Mouse (Mus musculus) monocyte, adult 5-6 weeks (primary cell): ENCODE data around the gene Asf1b. TPM values are rescaled to one million over a fixed set of nuclear protein-coding genes. Genes with fewer than 3 reads are reported as not detected.

ENCODE experiments used
- ATAC-seq: fragments of 153-309, 156-312 bp; replicated peaks from 2 replicates; pipeline ENCODE4 v1.8.0; 2017; ENCODE audit warnings: mild to moderate bottlenecking; ENCODE audit not compliant: low TSS enrichment, insufficient number of reproducible peaks, severe bottlenecking, poor library complexity, low FRiP score
- total RNA-seq: library from RNA; stranded (forward); fragments of 200-1000, 200-491, 200-594 nt; gene quantifications from 3 replicates; pipeline ENCODE4 v1.2.3, GENCODE M21; 2017

Asf1b gene
- total RNA-seq, result 3.5 to 4.9 TPM (median 3.6 TPM) in 3 replicates

DNA sequence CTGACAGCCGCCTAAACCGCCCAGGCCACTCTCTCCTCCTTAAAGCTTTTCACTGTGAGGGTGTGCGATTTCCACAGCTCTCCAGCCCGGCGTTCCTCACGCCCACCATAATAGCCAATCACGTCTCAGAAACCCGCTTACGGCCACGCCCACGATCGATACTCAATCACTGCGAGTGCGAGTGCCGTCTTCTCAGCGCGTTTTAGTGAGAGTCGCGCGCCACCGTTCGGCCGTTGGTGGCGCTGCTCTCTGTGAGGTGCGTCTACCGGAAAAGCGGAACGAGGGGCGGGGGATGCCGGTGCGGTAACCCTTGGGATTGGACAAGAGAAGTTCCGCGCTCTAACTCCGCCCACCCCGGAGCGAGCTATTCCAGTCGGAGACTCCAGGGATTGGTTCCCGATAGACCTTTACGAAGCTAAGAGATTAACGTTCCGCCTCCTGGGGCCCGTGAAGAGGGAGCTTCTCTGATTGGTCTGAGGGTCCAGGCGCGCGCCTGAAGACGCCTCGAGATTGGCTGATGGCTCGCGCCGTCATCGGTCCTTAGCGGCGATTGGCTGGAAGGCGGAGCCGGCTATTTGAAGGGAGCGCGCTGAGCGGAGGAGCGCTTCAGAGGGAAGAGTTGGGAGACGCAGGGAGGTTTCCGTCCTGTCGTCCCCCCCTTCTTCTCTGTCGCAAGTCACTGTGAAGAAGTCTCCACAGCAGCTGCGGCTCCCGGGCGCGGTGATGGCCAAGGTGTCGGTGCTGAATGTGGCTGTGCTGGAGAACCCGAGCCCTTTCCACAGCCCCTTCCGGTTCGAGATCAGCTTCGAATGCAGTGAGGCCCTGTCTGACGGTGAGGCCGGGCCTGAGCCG lies at the start of gene Asf1b, which contains the start of gene Gm10644:
TSS of gene Asf1b (plus strand) at position 402 of the 852 bp plus-strand sequence.
TSS of gene Gm10644 (minus strand) at position 100 of the 852 bp plus-strand sequence.
- peak; percentile 95 for ATAC-seq

GRCm38 (mm10) chr8:83908583-83908982 lies 46.7 kb upstream of the Asf1b start:
- no peak for ATAC-seq

GRCm38 (mm10) chr8:83909311-83909710 lies 46.0 kb upstream of the Asf1b start:
- no peak for ATAC-seq

DNA sequence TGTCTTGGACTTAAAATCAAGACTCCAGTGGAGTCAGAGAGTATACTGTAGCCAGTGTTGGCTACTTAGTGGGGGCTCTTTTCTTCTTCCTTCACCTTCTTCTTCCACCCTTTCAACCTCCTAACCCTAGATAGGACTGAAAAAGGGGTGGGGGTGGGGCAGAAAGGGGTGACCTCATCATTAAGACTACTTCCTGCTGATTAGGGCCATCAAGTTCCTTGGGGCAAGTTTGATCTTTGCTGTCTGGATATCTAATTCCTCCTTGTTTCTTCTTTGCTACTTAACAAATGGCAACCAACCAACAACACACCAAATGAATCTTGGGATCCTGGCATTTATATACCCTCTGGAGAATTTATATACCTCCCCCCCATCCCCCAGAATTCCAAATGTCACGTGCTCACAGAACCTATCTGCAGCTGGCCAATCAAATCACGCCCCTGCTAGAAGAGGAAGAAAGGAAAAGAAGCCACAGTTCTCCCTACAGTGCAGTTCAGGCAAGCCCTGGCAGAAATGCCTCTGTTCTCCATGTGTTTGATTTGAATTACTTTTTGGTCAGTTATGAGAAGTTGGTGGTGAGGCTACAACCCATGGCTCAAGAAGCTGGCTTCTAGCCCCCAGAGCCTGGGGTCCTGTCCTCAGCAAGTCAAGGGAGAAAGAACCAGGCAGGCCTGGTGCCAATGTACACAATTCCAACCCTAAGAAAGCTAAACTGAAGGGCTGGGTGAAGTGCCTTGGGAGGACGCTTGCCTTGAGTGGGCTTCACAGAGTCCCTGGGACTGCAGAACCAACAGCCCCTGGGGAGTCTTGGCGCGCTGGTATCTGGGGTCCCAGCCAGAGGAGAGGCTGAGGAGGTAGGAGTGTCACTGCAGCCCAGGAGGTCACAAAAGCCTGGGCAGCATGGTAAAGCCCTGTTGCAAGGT lies 43.2 kb upstream of the Asf1b start:
- ATAC-seq, result no peak

DNA sequence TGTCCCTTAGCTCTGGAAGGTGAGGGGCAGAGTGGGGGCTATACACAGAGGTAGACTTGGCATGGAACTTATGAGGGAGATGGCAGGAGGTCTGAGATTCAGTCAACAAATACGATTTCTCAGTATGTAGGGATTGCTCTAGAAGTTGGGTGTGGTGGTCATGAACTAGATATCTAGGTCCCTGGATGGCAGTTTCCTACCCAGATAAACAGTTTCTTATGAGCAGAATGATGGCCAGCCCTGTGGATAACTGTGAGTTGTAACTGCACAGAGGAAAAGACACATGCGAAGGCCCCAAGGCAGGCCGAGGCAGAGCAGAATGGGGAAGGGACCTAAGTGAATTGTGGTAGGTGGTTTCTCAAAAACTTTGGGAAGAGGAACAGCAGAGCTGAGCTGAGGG lies 41.1 kb upstream of the Asf1b start:
- no peak for ATAC-seq

DNA sequence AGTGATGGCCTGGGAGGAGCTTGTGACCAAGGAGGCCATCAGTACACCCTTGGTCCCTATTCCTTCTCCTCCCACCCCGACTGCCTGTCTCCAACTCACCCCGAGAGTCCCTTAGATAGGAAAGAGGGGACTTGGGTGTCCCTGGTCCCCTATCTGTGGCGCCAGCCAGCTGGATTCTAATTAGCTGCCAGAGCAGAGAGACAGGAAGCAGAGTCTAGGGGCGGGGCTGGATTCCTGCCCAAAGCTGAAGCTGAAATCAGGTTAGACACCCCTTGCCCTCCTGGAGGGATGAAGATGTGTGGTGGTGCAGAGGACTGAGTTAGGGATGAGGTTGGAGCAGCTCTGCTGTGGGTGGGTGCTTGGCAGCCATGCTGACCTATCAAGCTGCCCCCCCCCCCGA lies 40.4 kb upstream of the Asf1b start:
- ATAC-seq, result no peak

DNA sequence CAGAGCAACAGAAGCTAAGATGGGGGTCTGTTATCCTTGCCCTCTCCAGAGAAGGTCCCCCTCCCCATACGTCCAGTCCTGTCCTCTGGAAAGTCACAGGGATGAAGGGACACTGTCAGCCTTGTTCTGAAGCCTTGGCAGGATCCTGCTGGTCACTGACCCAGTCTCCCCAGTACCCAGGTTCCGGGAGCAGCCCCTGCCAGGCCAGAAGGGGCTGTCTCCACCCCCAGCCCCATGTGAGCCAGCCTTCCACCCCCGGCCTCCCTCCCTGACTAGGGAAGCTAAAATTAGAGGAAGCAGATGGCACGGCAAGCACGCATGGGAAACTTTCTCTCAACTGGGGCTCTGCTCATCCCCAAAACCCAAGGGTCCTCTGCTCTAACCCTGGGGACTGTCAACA lies 39.3 kb upstream of the Asf1b start:
- ATAC-seq, result no peak

DNA sequence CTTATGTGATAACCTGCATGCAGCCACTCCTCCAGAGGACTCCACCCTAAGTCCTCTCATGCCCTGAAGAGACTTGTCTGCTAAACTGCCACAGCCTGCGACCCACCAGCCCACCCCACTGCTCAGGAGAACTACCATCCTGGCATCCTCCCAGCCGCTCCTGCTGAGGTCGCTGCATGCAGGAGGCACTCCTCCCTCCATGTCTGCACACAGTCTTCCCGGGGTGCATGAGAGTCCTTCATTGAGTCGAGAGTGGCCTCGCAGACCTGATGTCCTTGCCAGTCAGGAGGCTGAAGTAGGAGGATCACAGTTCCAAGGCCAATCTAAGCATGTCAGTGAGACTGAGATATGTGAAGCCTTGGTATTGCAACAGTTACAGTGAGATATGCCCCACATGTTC lies 37.7 kb upstream of the Asf1b start:
- ATAC-seq, result no peak

DNA sequence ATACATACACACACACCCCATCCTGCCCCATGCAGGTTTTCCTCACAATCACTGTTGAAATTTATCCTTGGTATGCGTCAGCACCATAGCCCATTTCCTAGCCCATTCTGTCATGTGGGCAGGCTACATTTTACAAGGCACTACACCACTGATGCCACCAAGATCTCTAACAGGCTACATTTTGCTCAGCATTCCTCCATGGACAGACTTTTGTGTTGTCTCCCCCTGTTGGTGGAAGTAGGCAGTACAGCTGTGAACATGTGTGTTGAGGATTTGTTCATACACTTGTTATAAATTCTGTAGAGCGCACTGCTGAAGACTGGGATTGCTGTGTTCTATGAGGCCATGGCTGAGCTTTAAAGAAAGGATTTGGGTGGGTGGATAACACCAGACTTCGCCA lies 33.7 kb upstream of the Asf1b start:
- ATAC-seq, result peak; percentile 53

DNA sequence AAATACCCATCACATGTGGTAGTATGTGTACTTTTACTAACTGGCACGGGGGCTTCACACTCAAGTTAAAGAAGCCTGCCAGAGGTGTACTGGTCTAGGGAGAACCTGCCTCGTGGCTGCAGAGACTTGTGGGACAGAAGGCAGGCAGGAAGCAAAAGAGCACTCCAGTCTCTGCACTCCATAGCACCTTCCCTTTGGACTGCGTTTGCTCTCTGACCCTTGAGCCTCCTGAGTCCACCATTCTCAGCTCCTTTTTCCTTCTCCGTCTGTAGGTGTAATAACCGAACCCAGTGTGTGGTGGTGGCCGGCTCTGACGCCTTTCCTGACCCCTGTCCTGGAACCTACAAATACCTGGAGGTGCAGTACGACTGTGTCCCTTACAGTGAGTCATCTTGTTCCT lies 32.6 kb upstream of the Asf1b start:
- no peak for ATAC-seq

- ATAC-seq, result no peak
These were observed 30.7 kb upstream of the Asf1b start for GRCm38 (mm10) chr8:83924585-83924984.

DNA sequence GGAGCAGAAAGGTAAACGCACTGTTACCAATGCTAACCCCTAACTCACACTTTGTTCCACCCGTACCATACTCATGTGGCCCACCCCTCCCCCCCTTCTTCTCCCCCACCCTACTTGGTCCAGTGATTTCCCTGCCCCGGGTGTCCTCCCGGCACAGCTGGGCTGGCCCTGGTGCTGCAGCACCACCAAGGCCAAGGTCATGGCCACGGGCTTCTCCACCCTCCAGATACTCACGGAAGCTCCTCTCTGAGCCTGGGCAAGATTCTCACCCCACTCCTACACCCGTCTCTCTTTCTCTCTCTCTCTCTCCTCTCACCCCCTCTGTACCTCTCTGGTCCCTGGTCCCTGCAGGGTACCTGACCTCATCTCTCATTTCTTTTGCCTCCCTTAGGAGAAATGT lies 29.0 kb upstream of the Asf1b start:
- no peak for ATAC-seq

- no peak for ATAC-seq
These were observed 21.1 kb upstream of the Asf1b start for GRCm38 (mm10) chr8:83934222-83934621.

DNA sequence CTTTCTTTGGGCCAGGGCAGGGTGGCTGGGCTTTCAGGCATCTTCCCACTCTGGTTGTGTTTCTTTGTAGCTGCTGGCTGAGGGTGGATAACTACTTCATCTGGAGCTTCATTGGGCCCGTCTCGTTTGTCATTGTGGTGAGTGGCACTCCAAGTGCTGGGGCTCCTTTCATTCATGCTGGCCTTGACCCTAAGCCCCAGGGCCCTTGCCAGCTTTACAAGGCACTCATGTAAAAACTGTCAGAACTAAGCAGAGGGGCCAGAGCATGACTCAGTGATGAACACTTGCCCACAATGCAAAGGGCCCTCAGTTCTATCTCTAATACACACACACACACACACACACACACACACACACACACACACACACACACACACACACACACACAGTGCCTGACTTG lies 20.3 kb upstream of the Asf1b start:
- ATAC-seq, result no peak

DNA sequence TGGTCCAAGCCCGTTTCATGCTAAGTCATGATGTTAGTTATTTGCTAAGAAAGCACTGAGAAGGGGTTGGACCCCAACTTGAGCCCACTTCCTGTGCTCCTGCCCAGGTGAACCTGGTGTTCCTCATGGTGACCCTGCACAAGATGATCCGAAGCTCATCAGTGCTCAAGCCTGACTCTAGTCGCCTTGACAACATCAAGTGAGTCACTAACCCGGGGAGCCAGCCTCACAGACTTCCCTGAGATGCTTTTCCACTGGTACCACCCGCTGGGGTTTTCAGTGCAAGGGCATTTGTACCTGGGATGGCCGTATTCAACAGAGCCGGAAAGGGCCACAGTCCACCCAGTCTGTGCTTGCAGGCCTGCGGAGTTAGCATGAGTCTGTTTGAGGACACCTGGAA lies 19.9 kb upstream of the Asf1b start:
- no peak for ATAC-seq

- ATAC-seq, result no peak
These were observed 17.7 kb upstream of the Asf1b start for GRCm38 (mm10) chr8:83937645-83938044.

DNA sequence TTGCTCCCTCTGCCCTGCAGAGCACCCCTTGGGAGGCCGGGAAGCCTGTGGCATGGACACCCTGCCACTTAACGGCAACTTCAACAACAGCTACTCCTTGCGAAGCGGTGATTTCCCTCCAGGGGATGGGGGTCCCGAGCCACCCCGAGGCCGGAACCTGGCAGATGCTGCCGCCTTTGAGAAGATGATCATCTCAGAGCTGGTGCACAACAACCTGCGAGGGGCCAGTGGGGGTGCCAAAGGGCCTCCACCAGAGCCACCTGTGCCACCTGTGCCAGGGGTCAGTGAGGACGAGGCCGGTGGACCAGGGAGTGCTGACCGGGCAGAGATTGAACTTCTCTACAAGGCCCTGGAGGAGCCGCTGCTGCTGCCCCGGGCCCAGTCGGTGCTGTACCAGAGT lies 17.0 kb upstream of the Asf1b start:
- ATAC-seq, result 0 out of 2 replicates have a peak, but pooled peaks have one; percentile 32

DNA sequence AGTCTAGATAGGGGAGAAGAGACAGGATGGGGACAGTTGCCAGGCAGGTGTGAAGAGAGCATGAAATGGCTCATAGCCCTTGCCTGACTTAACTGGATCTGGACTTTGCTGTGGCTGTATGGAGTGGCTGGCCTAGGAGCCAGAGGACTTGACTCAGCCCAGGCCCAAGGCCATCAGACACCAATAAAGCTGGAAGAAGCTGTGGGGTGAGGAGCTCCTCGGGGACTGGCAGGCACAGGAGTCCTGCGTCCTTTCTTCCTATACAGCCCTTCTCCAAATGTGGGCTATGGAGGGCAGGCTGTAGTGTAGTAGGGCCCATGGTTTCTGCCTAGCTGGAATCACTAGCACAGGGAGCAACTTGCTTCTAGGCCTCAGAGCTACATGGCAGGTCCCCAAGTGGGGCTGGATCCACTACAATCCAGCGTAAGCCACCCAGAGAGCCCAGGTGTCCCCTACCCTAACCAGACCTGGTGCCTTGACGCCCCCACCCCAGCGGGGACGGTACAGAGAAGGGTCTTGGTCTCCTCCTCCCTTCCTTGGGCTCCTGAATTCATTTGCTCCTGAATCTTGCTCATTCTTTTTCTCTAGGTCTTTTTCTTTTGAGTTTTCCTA lies 14.1 kb upstream of the Asf1b start:
- ATAC-seq, result no peak

GRCm38 (mm10) chr8:83942446-83942845 lies 12.9 kb upstream of the Asf1b start:
- no peak for ATAC-seq
